Mouse (Mus musculus) heart, embryonic 13.5 days (tissue): ENCODE data around the gene Rab11fip5. TPM values are rescaled to one million over a fixed set of nuclear protein-coding genes. Genes with fewer than 3 reads are reported as not detected.

ENCODE experiments used
- ATAC-seq: fragments of 200-750 bp; cut with Nextera tagmentation; 2 replicates; pipeline ENCODE4 v1.8.0; 2017; ENCODE audit warnings: moderate TSS enrichment; ENCODE audit not compliant: insufficient number of reproducible peaks, low FRiP score, low TSS enrichment; ENCODE audit errors: extremely low read depth
- H3K27ac ChIP-seq: fragments of 300-500 bp; sonication (generic); replicated peaks from 2 replicates; pipeline ENCODE4 v1.5.1; 2015; ENCODE audit warnings: moderate library complexity, mild to moderate bottlenecking, inconsistent platforms
- H3K27me3 ChIP-seq: fragments of 300-500 bp; sonication (generic); replicated peaks from 2 replicates; pipeline ENCODE4 v1.6.1; 2015; ENCODE audit warnings: mild to moderate bottlenecking, inconsistent platforms
- H3K36me3 ChIP-seq: fragments of 300-500 bp; sonication (generic); 2 replicates; pipeline ENCODE4 v1.6.1; 2015; ENCODE audit warnings: mild to moderate bottlenecking, inconsistent platforms
- H3K4me1 ChIP-seq: fragments of 300-500 bp; sonication (generic); 2 replicates; pipeline ENCODE4 v1.6.1; 2015; ENCODE audit warnings: inconsistent platforms
- H3K4me2 ChIP-seq: fragments of 300-500 bp; sonication (generic); 2 replicates; pipeline ENCODE4 v1.6.1; 2015; ENCODE audit warnings: inconsistent platforms, mild to moderate bottlenecking, moderate library complexity
- H3K4me3 ChIP-seq: fragments of 300-500 bp; sonication (generic); 2 replicates; pipeline ENCODE4 v1.5.1; 2015; ENCODE audit warnings: moderate library complexity, mild to moderate bottlenecking, inconsistent platforms
- H3K9ac ChIP-seq: fragments of 300-500 bp; sonication (generic); 2 replicates; pipeline ENCODE4 v1.6.1; 2015; ENCODE audit warnings: inconsistent platforms, mild to moderate bottlenecking, moderate library complexity
- H3K9me3 ChIP-seq: fragments of 300-500 bp; sonication (generic); 2 replicates; pipeline ENCODE4 v1.6.1; 2016; ENCODE audit warnings: inconsistent platforms
- WGBS: fragments of 180-500 bp; shearing (Covaris S2); methylation state at CpG from one replicate; pipeline ENCODE4 v1.1.7; 2015; ENCODE audit warnings: mixed read lengths; 5-methylcytosine and 5-hydroxymethylcytosine counted together
- polyA plus RNA-seq: library from polyadenylated mRNA; unstranded; fragments of >200 nt; fragmentation: Nextera tagmentation; extraction: Ambion mirVana; gene quantifications from 2 replicates; pipeline ENCODE4 v1.2.1, GENCODE M21; 2015

Rab11fip5 gene
- polyA plus RNA-seq, 1 experiment from 2014 or later, result 38.7 TPM

- Histone ChIP-seq H3K27ac (no peak overlapping the region), H3K9me3 (no peaks in the 10 kb centered on the region), H3K4me3 (no peak overlapping the region), H3K9ac (no peak overlapping the region), H3K4me2 (no peak overlapping the region), H3K27me3 (no peaks in the 10 kb centered on the region), H3K4me1 (peaks cover 10% of the 10 kb centered on the region), H3K36me3 (no peaks in the 10 kb centered on the region)
- ATAC-seq, result no peak
- 73% methylated on average over 3 of the region's 3 CpGs for WGBS
Observed at GRCm38 (mm10) chr6:85306375-85306774, 68.1 kb downstream of the Rab11fip5 start.

DNA sequence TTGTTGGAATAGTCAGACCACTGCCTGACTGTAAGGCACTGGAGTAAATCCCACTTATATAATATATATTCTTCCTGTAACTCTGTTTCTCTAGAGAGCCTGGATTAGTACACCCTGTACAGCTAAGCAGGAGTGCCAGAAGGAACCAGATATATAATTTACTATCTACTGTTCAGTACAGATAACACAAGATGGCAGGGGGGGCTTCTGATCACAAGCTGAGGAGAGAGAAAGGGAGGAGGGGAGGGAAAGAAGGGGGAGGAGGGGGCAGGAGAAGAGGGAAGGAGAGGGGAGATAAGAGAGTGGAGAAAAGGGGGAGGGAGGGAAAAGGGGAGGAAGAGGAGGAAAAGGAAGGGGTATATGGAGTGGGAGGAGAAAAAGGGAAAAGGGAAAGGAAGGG, 68.6 kb downstream of the Rab11fip5 start:
- Histone ChIP-seq H3K27me3 (no peaks in the 10 kb centered on the region), H3K9ac (no peak overlapping the region), H3K9me3 (no peaks in the 10 kb centered on the region), H3K36me3 (no peaks in the 10 kb centered on the region), H3K4me2 (no peak overlapping the region), H3K4me1 (peaks cover 10% of the 10 kb centered on the region), H3K4me3 (no peak overlapping the region), H3K27ac (no peak overlapping the region)
- no peak for ATAC-seq

- Histone ChIP-seq H3K9ac (no peak overlapping the region), H3K27ac (no peak overlapping the region), H3K27me3 (no peaks in the 10 kb centered on the region), H3K4me1 (peaks cover 10% of the 10 kb centered on the region), H3K4me3 (no peak overlapping the region), H3K9me3 (no peaks in the 10 kb centered on the region), H3K36me3 (no peaks in the 10 kb centered on the region), H3K4me2 (no peak overlapping the region)
- no peak for ATAC-seq
- 70% methylated on average over 5 of the region's 5 CpGs for WGBS
Observed at GRCm38 (mm10) chr6:85304966-85305365, 69.5 kb downstream of the Rab11fip5 start.

DNA sequence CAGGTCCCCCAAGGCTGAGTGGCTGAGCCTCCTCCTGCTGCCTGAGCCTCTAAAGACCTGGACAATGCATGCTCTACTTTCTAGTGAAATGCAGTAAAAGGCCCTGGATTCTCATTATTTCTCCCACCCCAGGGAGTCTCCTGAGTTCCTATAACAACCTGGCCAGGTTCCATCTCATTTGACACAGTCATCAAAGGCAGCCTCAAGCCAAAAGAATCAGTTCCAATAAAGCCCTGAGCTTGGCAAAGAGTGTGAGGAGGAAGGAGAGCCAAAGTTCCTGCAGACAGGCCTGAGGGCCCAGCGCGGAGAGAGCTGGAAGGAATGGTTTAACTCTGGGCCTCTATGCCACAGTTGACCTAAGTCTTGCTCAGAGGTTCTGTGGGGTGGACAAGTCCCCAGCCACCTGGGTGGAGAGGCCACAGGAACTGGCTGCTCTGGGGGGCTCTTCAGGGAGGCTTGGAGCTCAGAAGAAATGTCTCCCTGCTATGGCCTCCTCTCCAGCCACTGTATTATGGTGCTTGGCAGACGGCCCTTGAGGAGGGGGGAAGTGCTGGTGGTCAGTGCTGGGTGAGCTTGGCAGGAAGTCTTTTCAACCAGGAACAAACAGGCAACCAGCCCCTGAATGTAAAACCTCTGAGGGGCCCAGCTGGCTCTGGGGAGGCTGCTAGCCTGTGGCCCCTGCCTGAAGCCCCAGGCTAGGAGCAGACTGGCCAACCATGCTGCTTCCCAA, 71.9 kb downstream of the Rab11fip5 start:
- H3K4me1 ChIP-seq, result peaks cover 10% of the 10 kb centered on the region
- no peak for ATAC-seq
- H3K9ac ChIP-seq, result no peak overlapping the region
- peak overlapping the region; percentile 29; the same call in 1 of the 2 replicates for H3K27ac ChIP-seq
- no peak overlapping the region for H3K4me3 ChIP-seq
- H3K4me2 ChIP-seq, result no peak overlapping the region
- no peaks in the 10 kb centered on the region for H3K27me3 ChIP-seq
- H3K36me3 ChIP-seq, result no peaks in the 10 kb centered on the region
- peaks cover 5% of the 10 kb centered on the region; the same call in 1 of the 2 replicates for H3K9me3 ChIP-seq
- WGBS, result 59% methylated on average over 3 of the region's 3 CpGs

DNA sequence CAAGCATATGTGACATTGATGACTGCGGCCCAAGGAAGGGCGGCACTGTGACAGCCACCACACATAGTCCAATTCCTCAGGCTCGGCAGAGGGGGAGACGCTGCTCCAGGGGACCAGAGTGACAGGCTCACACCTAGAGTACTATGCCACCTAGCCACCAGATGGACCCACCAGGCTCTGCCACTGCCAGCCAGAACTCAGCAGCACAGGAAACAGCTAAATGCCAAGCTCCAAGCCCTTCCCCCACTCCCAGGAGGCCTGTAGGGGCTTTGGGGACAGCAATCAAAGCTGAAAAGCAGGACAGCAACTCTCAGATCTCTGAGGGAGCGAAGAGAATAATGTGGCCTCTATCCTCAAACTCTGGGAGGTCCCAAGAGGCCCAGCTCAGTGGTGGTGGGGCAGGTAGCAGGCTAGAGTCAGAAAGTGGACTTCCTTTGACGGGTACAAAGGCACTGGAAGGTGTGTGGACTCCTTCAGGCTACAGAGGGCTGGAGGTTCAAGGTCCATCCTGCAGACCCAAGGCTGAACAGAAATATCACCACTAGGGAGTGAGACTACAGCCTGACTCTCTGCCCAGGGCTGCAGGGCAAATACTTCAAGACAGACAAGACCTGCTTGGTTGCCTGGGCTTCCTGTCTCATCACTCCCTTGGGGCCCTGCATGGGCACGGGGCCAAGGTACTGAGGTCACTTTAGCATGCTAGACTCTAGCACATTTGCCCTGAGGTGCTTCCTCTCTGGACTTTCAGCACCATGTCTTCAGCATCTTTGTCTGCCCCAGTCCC, 78.9 kb downstream of the Rab11fip5 start:
- Histone ChIP-seq H3K4me3 (no peak overlapping the region), H3K27me3 (no peaks in the 10 kb centered on the region), H3K4me1 (peaks cover 10% of the 10 kb centered on the region), H3K27ac (no peak overlapping the region), H3K9me3 (peaks cover 5% of the 10 kb centered on the region; the same call in 1 of the 2 replicates), H3K36me3 (no peaks in the 10 kb centered on the region), H3K4me2 (no peak overlapping the region), H3K9ac (no peak overlapping the region)
- 62% methylated on average over 7 of the region's 7 CpGs for WGBS
- ATAC-seq, result no peak

DNA sequence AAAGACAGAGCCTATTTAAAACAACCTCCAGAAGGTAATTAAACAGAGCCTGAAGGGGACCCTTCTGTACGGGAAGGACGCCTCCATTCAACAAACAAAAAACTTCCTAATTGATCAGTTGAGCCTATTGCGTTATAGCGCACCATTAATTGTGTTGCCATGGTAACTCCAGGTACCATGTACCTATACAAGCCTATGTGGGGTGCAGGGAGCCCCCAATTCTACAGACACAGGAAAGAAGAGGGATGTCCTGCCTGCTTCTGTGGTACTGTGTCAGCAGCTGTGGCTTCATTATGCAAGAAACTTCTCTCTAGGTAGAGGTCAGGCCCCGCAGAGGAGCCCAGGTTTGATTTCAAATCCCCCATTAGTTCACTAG, 80.4 kb downstream of the Rab11fip5 start:
- Histone ChIP-seq H3K27me3 (no peaks in the 10 kb centered on the region), H3K4me1 (peaks cover 10% of the 10 kb centered on the region), H3K9me3 (peaks cover 4% of the 10 kb centered on the region; the same call in 1 of the 2 replicates), H3K27ac (no peak overlapping the region), H3K4me2 (no peak overlapping the region), H3K4me3 (no peak overlapping the region), H3K9ac (no peak overlapping the region), H3K36me3 (no peaks in the 10 kb centered on the region)
- 83% methylated on average over 5 of the region's 5 CpGs for WGBS
- no peak for ATAC-seq

GRCm38 (mm10) chr6:85293255-85294003, 81.0 kb downstream of the Rab11fip5 start:
- Histone ChIP-seq H3K4me1 (peaks cover 10% of the 10 kb centered on the region), H3K9ac (no peak overlapping the region), H3K9me3 (no peaks in the 10 kb centered on the region), H3K27ac (no peak overlapping the region), H3K27me3 (no peaks in the 10 kb centered on the region), H3K4me2 (no peak overlapping the region), H3K4me3 (no peak overlapping the region), H3K36me3 (no peaks in the 10 kb centered on the region)
- ATAC-seq, result no peak
- WGBS, result 62% methylated on average over 10 of the region's 10 CpGs

DNA sequence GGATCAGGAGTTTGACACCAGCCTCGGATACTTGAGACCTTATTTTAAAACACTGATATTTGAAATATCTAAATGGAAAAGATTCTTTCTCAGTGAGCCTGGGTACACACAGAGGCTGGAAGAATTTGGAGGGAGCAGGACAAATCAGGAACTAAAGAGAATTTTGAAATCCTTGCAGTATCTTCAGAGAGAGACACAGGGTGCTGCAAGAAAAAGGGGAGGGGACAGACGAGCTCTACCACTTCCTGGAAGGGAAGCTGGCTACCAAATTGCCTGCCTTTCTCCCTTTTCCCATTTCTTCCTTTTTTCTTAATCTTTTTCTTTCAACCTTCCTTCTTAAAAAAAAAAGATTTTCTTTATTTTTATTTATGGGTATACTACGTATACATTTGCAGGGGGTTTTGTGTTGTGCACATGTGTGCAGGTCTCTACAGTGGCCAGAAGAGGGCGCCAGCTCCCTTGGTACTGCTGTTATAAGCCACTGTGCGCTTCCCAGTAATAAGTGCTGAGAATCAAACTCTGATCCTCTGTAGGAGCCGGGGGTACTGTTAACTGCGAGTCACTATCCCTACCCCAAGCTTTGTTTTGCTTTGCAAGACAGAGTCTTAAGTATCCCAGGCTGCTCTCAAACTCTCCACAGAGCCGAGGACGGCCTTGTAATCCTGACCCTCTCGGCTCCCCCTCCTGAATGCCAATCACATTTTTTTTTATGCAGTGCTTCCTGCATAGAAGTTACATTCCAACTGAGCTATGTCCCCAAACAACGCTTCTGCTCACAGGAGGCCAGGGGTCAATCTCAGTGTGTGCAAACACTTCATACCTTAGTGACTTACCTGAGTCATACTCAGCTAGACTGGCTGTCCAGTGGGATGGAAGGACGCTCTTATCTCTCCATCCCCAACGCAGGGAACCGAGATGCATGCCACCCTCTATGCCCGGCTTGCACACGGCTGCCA, 83.3 kb downstream of the Rab11fip5 start:
- no peak for ATAC-seq
- H3K9me3 ChIP-seq, result no peaks in the 10 kb centered on the region
- H3K36me3 ChIP-seq, result no peaks in the 10 kb centered on the region
- no peak overlapping the region for H3K9ac ChIP-seq
- H3K4me1 ChIP-seq, result peaks cover 9% of the 10 kb centered on the region
- 82% methylated on average over 16 of the region's 16 CpGs for WGBS
- H3K4me3 ChIP-seq, result no peak overlapping the region
- no peaks in the 10 kb centered on the region for H3K27me3 ChIP-seq
- no peak overlapping the region for H3K27ac ChIP-seq
- no peak overlapping the region for H3K4me2 ChIP-seq

- H3K4me1 ChIP-seq, result no peaks in the 10 kb centered on the region; the same call in 1 of the 2 replicates
Observed at GRCm38 (mm10) chr6:85288193-85288857, 86.1 kb downstream of the Rab11fip5 start.

GRCm38 (mm10) chr6:85286283-85287047, 88.0 kb downstream of the Rab11fip5 start:
- 78% methylated on average over 13 of the region's 13 CpGs for WGBS
- Histone ChIP-seq H3K36me3 (no peaks in the 10 kb centered on the region), H3K4me3 (no peak overlapping the region), H3K9me3 (no peaks in the 10 kb centered on the region), H3K27me3 (no peaks in the 10 kb centered on the region), H3K9ac (no peak overlapping the region), H3K27ac (no peak overlapping the region), H3K4me1 (peaks cover 4% of the 10 kb centered on the region), H3K4me2 (no peak overlapping the region)
- no peak for ATAC-seq

More at GRCm38 (mm10) chr6:85288193-85288857, 86.1 kb downstream of the Rab11fip5 start:
- Histone ChIP-seq H3K36me3 (no peaks in the 10 kb centered on the region), H3K4me2 (no peak overlapping the region), H3K9me3 (no peaks in the 10 kb centered on the region), H3K4me3 (no peak overlapping the region), H3K27ac (no peak overlapping the region), H3K9ac (no peak overlapping the region), H3K27me3 (no peaks in the 10 kb centered on the region)
- ATAC-seq, result no peak
- WGBS, result 69% methylated on average over 4 of the region's 4 CpGs
